ENCODE assay signal across 27 mouse cellular contexts in the genomic region with DNA sequence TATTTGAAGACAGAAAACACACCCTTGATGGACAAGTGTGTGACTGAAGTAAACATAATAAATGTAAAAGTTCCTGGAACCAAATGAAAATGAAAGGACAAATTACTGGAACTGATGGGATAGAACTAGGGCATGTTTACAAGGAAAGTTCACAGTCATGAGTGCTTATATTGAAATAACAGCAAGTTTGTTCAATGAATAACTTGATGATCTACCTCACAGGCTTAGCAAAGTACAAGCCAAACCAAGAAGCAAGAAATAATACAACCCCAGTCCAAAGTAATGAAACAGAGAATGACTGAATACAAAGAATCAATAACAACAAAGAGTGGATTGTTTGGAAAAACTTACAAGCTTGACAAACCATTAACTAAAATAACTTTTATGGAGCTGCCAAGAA. TPM values are rescaled to one million over a fixed set of nuclear protein-coding genes. Genes with fewer than 3 reads are reported as not detected.
DNase-seq lines count a peak whose midpoint lies in the region; ATAC-seq and TF ChIP-seq lines count a peak whose summit lies in the region.
"Had no signal": no experiment of that assay in that cellular context is flagged by ENCODE, and none has a peak within 500 bp of the region (broad histone marks: within the 10 kb centered on the region; RNA-seq: fewer than 3 reads in every experiment).

No protein-coding gene starts in this region.

- TF ChIP-seq EP300 in liver, postnatal 0 days (IDR thresholded peaks at IDR 0.05; ENCODE audit: low read depth), result 0 out of 2 replicates have a peak, but pooled peaks have one; percentile 10

- no peak overlapping the region for H3K9ac ChIP-seq in kidney, embryonic 15.5 days
- H3K9ac ChIP-seq in liver, postnatal 0 days (replicated peaks), result no peak overlapping the region
- H3K9ac ChIP-seq: embryonic facial prominence, embryonic 13.5 days; embryonic facial prominence, embryonic 15.5 days; forebrain, embryonic 13.5 days; forebrain, embryonic 15.5 days; forebrain, postnatal 0 days had no signal

- no peak overlapping the region for H3K4me3 ChIP-seq in kidney, embryonic 15.5 days (replicated peaks)
- no peak overlapping the region for H3K4me3 ChIP-seq in liver, postnatal 0 days (ENCODE audit: low read depth, low read length)
- H3K4me3 ChIP-seq: embryonic facial prominence, embryonic 13.5 days; embryonic facial prominence, embryonic 15.5 days; forebrain, embryonic 13.5 days; forebrain, embryonic 15.5 days had no signal

- TF ChIP-seq CTCF in liver, postnatal 0 days (IDR thresholded peaks at IDR 0.05; ENCODE audit: low read depth), result no peak

- no peaks in the 10 kb centered on the region for H3K27me3 ChIP-seq in kidney, embryonic 15.5 days
- H3K27me3 ChIP-seq in liver, postnatal 0 days (ENCODE audit: insufficient read depth, low read length), result no peaks in the 10 kb centered on the region
- H3K27me3 ChIP-seq: embryonic facial prominence, embryonic 13.5 days; embryonic facial prominence, embryonic 15.5 days; forebrain, embryonic 13.5 days; forebrain, embryonic 15.5 days had no signal

- H3K4me1 ChIP-seq in kidney, embryonic 15.5 days, result no peaks in the 10 kb centered on the region
- H3K4me1 ChIP-seq in liver, postnatal 0 days (ENCODE audit: insufficient read depth), result no peaks in the 10 kb centered on the region
- H3K4me1 ChIP-seq: embryonic facial prominence, embryonic 13.5 days; embryonic facial prominence, embryonic 15.5 days; forebrain, embryonic 13.5 days; forebrain, embryonic 15.5 days had no signal

- H3K27ac ChIP-seq in kidney, embryonic 15.5 days, result no peak overlapping the region
- no peak overlapping the region for H3K27ac ChIP-seq in liver, postnatal 0 days (ENCODE audit: low read depth)
- H3K27ac ChIP-seq: embryonic facial prominence, embryonic 13.5 days; embryonic facial prominence, embryonic 15.5 days; forebrain, embryonic 13.5 days; forebrain, embryonic 15.5 days had no signal

- no peak for ATAC-seq in kidney, embryonic 15.5 days (replicated peaks; ENCODE audit: low FRiP score)
- peak; percentile 88 for ATAC-seq in liver, postnatal 0 days
- ATAC-seq in erythroblast, adult 5-6 weeks (replicated peaks; ENCODE audit: low FRiP score, poor library complexity, severe bottlenecking), result no peak
- ATAC-seq: forebrain, embryonic 13.5 days; forebrain, embryonic 15.5 days; forebrain, postnatal 0 days had no signal

- H3K4me2 ChIP-seq in kidney, embryonic 15.5 days, result no peak overlapping the region
- H3K4me2 ChIP-seq in liver, postnatal 0 days (ENCODE audit: low read depth, low read length), result no peak overlapping the region
- H3K4me2 ChIP-seq: embryonic facial prominence, embryonic 13.5 days; embryonic facial prominence, embryonic 15.5 days; forebrain, embryonic 13.5 days; forebrain, embryonic 15.5 days had no signal

- H3K36me3 ChIP-seq in kidney, embryonic 15.5 days, result no peaks in the 10 kb centered on the region
- no peaks in the 10 kb centered on the region for H3K36me3 ChIP-seq in liver, postnatal 0 days (replicated peaks; ENCODE audit: insufficient read depth, low read length)
- H3K36me3 ChIP-seq: embryonic facial prominence, embryonic 13.5 days; embryonic facial prominence, embryonic 15.5 days; forebrain, embryonic 15.5 days had no signal

- no peaks in the 10 kb centered on the region for H3K9me3 ChIP-seq in kidney, embryonic 15.5 days (replicated peaks)
- no peaks in the 10 kb centered on the region for H3K9me3 ChIP-seq in liver, postnatal 0 days (ENCODE audit: low read length)
- H3K9me3 ChIP-seq: embryonic facial prominence, embryonic 13.5 days; embryonic facial prominence, embryonic 15.5 days; forebrain, embryonic 13.5 days; forebrain, embryonic 15.5 days had no signal

- peak; percentile 10 for DNase-seq in kidney, adult 9 months
- DNase-seq in liver, postnatal 0 days, result no peak
- no peak for DNase-seq in liver
- DNase-seq: adrenal gland, adult 2 months; adrenal gland, postnatal 10 days; adrenal gland, postnatal 25 days; cerebellum, adult 11 months; cerebellum, adult 18-20 months; cerebellum, adult 8-10 months; cerebellum, adult 9-11 months; cerebellum, postnatal 14 days; cerebellum, postnatal 36 days; embryo, embryonic 11 days; forebrain, postnatal 0 days had no signal

RNA-seq across cellular contexts. Expression of a gene that starts 56.2 kb away (rescaled TPM):
- 0.26 TPM in 1 of 2 replicates, not detected in the other for polyA plus RNA-seq in kidney, embryonic 15.5 days (2015; fragmentation: Nextera tagmentation; extraction: Ambion mirVana)
- polyA plus RNA-seq in liver, postnatal 0 days (2015; fragmentation: Nextera tagmentation; extraction: Ambion mirVana), result 3.3 and 4.1 TPM in 2 replicates
- total RNA-seq in erythroblast, adult 5-6 weeks (2015; ENCODE audit: low replicate concordance), result not detected in 2 replicates
- total RNA-seq in erythroblast, adult 5-6 weeks (2017; ENCODE audit: low replicate concordance), result not detected in 2 replicates
- total RNA-seq: adrenal gland, adult 2 months; adrenal gland, postnatal 10 days; adrenal gland, postnatal 25 days; common myeloid progenitor, adult 5-6 weeks; ES-E14; forebrain, postnatal 0 days; MEL had no signal
- polyA plus RNA-seq: adrenal gland, adult 2 months; brain, embryonic 14.5 days; C2C12; embryonic facial prominence, embryonic 11.5 days; embryonic facial prominence, embryonic 13.5 days; embryonic facial prominence, embryonic 15.5 days; forebrain, embryonic 11.5 days; forebrain, embryonic 13.5 days; forebrain, embryonic 15.5 days; forebrain, postnatal 0 days had no signal
